Mouse (Mus musculus) thymus, postnatal 10 days (tissue): ENCODE measurements around the gene Coro1c.

Experiments used
- DNase-seq, 2 experiments: peaks; one replicate each; pipeline ENCODE4 v3.0.0; 2021; ENCODE audit warnings: low spot score in 2 of 2

Coro1c gene

DNA sequence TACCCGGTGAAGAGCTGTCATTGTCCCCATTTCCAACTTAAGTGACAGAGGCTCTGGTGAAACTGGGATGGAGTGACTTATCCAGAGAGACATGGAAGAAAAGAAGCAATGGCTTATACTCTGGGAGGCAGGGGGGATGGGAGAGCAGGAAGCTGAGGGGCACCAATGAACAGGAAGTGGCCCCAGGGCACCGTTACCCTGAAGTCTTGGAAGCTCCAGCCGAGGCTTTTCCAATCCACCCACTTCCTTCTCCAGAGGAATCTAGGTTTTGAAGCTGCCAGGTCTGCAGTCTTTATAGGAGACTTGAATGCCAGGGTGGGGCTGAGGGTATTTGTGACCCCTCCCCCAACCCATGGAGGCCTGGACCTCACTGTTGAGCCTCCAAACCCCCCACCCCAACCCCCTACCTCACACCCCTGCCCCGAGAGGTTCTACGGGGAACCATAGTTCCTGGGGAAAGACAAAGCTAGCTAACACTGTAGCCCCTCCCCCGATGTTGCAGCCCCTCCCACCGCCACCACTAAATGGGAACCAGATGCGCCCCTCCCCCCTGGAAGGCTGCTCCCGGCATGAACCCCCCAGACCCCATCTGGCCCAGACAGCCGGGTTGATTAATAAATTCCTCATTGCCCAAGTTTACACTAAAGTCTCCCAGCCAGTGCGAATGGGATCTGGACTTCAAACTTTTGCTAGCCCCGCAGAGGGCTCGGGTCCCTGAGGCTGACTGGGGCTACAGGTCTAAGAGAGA, 112.0 kb downstream of the Coro1c start:
- DNase-seq, result no peak
